Comparison of ENCODE assay signal across 11 mouse cellular contexts in the genomic region with DNA sequence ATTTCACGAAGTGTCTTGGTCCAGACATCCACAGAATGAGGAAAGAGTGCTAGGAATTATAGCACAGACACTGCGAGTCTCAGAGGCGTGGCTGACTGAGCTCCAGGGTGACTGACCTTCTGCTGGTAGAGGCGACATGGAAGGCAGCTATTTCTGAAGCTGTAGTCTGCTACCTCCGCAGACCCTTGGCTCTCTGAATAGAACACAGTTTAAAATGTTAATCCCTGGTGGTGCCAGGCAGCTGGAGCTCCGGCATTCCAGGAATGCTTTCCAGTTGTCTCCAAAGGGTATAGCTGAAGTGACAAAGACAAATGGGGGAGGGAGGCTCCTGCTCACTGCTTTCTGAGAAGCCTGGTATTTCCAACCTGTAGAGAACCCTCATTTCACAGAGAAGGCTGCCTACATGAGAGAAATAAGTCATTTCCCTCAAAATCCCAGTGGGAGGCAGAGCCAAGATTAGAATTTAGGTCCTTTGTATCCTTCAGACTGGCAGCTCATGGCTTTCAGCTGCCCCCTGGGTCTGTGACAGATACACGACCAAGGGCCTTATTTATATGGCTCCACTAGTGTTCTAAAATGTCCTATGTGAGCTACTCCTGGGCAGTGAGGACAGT. TPM values are rescaled to one million over a fixed set of nuclear protein-coding genes. Genes with fewer than 3 reads are reported as not detected.
DNase-seq lines count a peak whose midpoint lies in the region; TF ChIP-seq lines count a peak whose summit lies in the region.
"Had no signal": no experiment of that assay in that cellular context is flagged by ENCODE, and none has a peak within 500 bp of the region (broad histone marks: within the 10 kb centered on the region; RNA-seq: fewer than 3 reads in every experiment).

No protein-coding gene starts in this region.

- peak; percentile 16 for DNase-seq in lung, postnatal 10 days
- no peak for DNase-seq in lung, postnatal 4 days
- DNase-seq in embryonic facial prominence, embryonic 10.5 days (ENCODE audit: low spot score), result peak; percentile 41
- DNase-seq in heart, postnatal 4 days, result peak; percentile 41
- no peak for DNase-seq in layer of hippocampus, adult 9-11 months
- DNase-seq in cerebellum, adult 18-20 months, result no peak
- no peak for DNase-seq in gastrocnemius, postnatal 4 days (ENCODE audit: low spot score in 2 of 2)
- DNase-seq: cerebellum, postnatal 25 days; right cerebral cortex, postnatal 14 days had no signal

- H3K9me3 ChIP-seq in embryonic facial prominence, embryonic 10.5 days, result no peaks in the 10 kb centered on the region

- H3K4me3 ChIP-seq in embryonic facial prominence, embryonic 10.5 days, result no peak overlapping the region
- H3K4me3 ChIP-seq in myocyte, result no peak overlapping the region

- peaks cover 25% of the 10 kb centered on the region for H3K4me1 ChIP-seq in embryonic facial prominence, embryonic 10.5 days

- 9% methylated on average over 7 of the region's 7 CpGs for WGBS in embryonic facial prominence, embryonic 10.5 days

- no peak for TF ChIP-seq POLR2A in myocyte (IDR thresholded peaks at IDR 0.05; ENCODE audit: insufficient read length, low read depth)

- H3K79me2 ChIP-seq in myocyte (ENCODE audit: control insufficient read depth, insufficient read depth), result no peaks in the 10 kb centered on the region

- peak overlapping the region; percentile 49; the same call in 1 of the 2 replicates for H3K27ac ChIP-seq in embryonic facial prominence, embryonic 10.5 days (replicated peaks)

- H3K27me3 ChIP-seq in embryonic facial prominence, embryonic 10.5 days (replicated peaks; ENCODE audit: low read depth, poor library complexity, severe bottlenecking), result no peaks in the 10 kb centered on the region
- no peaks in the 10 kb centered on the region for H3K27me3 ChIP-seq in myocyte (ENCODE audit: control insufficient read depth, insufficient read depth, insufficient read length)

- peak overlapping the region; percentile 33 for H3K4me2 ChIP-seq in myocyte (ENCODE audit: low read depth)

- no peaks in the 10 kb centered on the region for H3K36me3 ChIP-seq in embryonic facial prominence, embryonic 10.5 days (replicated peaks)
- H3K36me3 ChIP-seq in myocyte (ENCODE audit: control insufficient read depth, insufficient read depth), result peaks cover 3% of the 10 kb centered on the region

- H3ac ChIP-seq in myocyte (ENCODE audit: control insufficient read depth, insufficient read length), result no peak overlapping the region

TF ChIP-seq in myocyte, 11 proteins besides CTCF, POLR2A, EP300 and RAD21:
- TF ChIP-seq MYOG (IDR thresholded peaks at IDR 0.05; ENCODE audit: control insufficient read depth in 1 of 3, insufficient read depth in 1 of 3, insufficient read length in 2 of 3, low read depth in 2 of 3) (peak in 1 of 3 experiments; percentile 49), POLR2AphosphoS2 (IDR thresholded peaks at IDR 0.05; ENCODE audit: insufficient read length, low read depth) (no peak), SRF (IDR thresholded peaks at IDR 0.05; ENCODE audit: control insufficient read depth, insufficient read length, low read depth) (no peak), TCF12 (IDR thresholded peaks at IDR 0.05; ENCODE audit: insufficient read depth, poor library complexity, severe bottlenecking) (peak; percentile 30), MYOD1 (IDR thresholded peaks at IDR 0.05; ENCODE audit: control insufficient read depth in 1 of 3, insufficient read length in 2 of 3, low read depth in 2 of 3) (peak in 2 of 3 experiments; percentile 3 to 58)

RNA-seq across cellular contexts. Expression of a gene that starts 27.6 kb away (rescaled TPM):
- polyA plus RNA-seq in embryonic facial prominence, embryonic 10.5 days (2016; fragmentation: Nextera tagmentation; extraction: Ambion mirVana), result not detected in 2 replicates
- total RNA-seq in heart, postnatal 4 days (2021), result not detected
- not detected for polyA plus RNA-seq in myocyte (2012; fragmentation: generic; extraction: Trizol)
- 1 to 10 TPM in 1 of 2 experiments, under 1 TPM in 1; 0.74 to 6.3 TPM for total RNA-seq in gastrocnemius, postnatal 4 days (2021)
- total RNA-seq: megakaryocyte, adult 5-6 weeks had no signal

RNA-seq across cellular contexts. Expression of a gene that starts 44.2 kb away (rescaled TPM):
- 29.2 and 32.5 TPM in 2 replicates for polyA plus RNA-seq in embryonic facial prominence, embryonic 10.5 days (2016; fragmentation: Nextera tagmentation; extraction: Ambion mirVana)
- 10 to 100 TPM; 55.9 to 61.1 TPM for total RNA-seq in heart, postnatal 4 days (2021)
- 18.6 TPM for polyA plus RNA-seq in myocyte (2012; fragmentation: generic; extraction: Trizol)
- total RNA-seq in gastrocnemius, postnatal 4 days (2021), result 10 to 100 TPM; 50.6 to 51.8 TPM

Comparison
In these comparisons a context has a peak if more than half of its experiments do, and no peak if none do; other contexts are left out.
1. DNase-seq: peak in lung, postnatal 10 days (single experiment), embryonic facial prominence, embryonic 10.5 days (single experiment) and heart, postnatal 4 days (single experiment); none in lung, postnatal 4 days (0 of 2), layer of hippocampus, adult 9-11 months (single experiment), cerebellum, adult 18-20 months (0 of 2) and gastrocnemius, postnatal 4 days (0 of 2).